Mouse (Mus musculus) intestine, embryonic 16.5 days (tissue): ENCODE measurements around the gene Lclat1. TPM values are rescaled to one million over a fixed set of nuclear protein-coding genes. Genes with fewer than 3 reads are reported as not detected.

Experiments used
- ATAC-seq: fragments of 200-750 bp; cut with Nextera tagmentation; 2 replicates; pipeline ENCODE4 v1.8.0; 2017; ENCODE audit warnings: moderate TSS enrichment, moderate library complexity
- H3K27ac ChIP-seq: fragments of 300-500 bp; sonication (generic); 2 replicates; pipeline ENCODE4 v1.5.1; 2014; ENCODE audit warnings: mild to moderate bottlenecking, low read length
- H3K27me3 ChIP-seq: fragments of 300-500 bp; sonication (generic); replicated peaks from 2 replicates; pipeline ENCODE4 v1.6.1; 2014; ENCODE audit warnings: low read length, control low read depth, mixed read lengths; ENCODE audit not compliant: control insufficient read depth, insufficient read depth
- H3K36me3 ChIP-seq: fragments of 300-500 bp; sonication (generic); 2 replicates; pipeline ENCODE4 v1.6.1; 2014; ENCODE audit warnings: low read length, control low read depth; ENCODE audit not compliant: control insufficient read depth, insufficient read depth
- H3K4me1 ChIP-seq: fragments of 300-500 bp; sonication (generic); 2 replicates; pipeline ENCODE4 v1.6.1; 2014; ENCODE audit warnings: low read length, control low read depth, mixed read lengths; ENCODE audit not compliant: control insufficient read depth, insufficient read depth
- H3K4me2 ChIP-seq: fragments of 300-500 bp; sonication (generic); 2 replicates; pipeline ENCODE4 v1.6.1; 2014; ENCODE audit warnings: low read depth, low read length, control low read depth
- H3K4me3 ChIP-seq: fragments of 300-500 bp; sonication (generic); 2 replicates; pipeline ENCODE4 v1.5.1; 2014; ENCODE audit warnings: mild to moderate bottlenecking, low read length
- H3K9ac ChIP-seq: fragments of 300-500 bp; sonication (generic); 2 replicates; pipeline ENCODE4 v1.6.1; 2014; ENCODE audit warnings: low read depth, low read length
- H3K9me3 ChIP-seq: fragments of 300-500 bp; sonication (generic); 2 replicates; pipeline ENCODE4 v1.6.1; 2016; ENCODE audit warnings: low read length, control low read depth; ENCODE audit not compliant: control insufficient read depth
- whole genome bisulfite sequencing: fragments of 180-500 bp; shearing (Covaris S2); extraction: QIAGEN DNeasy Blood & Tissue Kit; methylation state at CpG from one replicate; pipeline ENCODE4 v1.1.7; 2014; 5-methylcytosine and 5-hydroxymethylcytosine counted together
- polyA plus RNA-seq: library from polyadenylated mRNA; unstranded; fragments of >200 nt; fragmentation: Nextera tagmentation; extraction: Ambion mirVana; gene quantifications from 2 replicates; pipeline ENCODE4 v1.2.1, GENCODE M21; 2015

The Lclat1 gene
- polyA plus RNA-seq, 1 experiment from 2014 or later = 31.6 TPM

- Histone ChIP-seq H3K9ac (no peak overlapping the region), H3K4me1 (0 out of 2 replicates have a peak, but pooled peaks cover 3% of the 10 kb centered on the region), H3K36me3 (no peaks in the 10 kb centered on the region), H3K27ac (no peak overlapping the region), H3K4me3 (no peak overlapping the region), H3K27me3 (no peaks in the 10 kb centered on the region), H3K4me2 (no peak overlapping the region), H3K9me3 (no peaks in the 10 kb centered on the region)
- ATAC-seq = no peak
- 92% methylated on average over 4 of the region's 4 CpGs for WGBS
These were observed 69.3 kb downstream of the Lclat1 start for GRCm38 (mm10) chr17:73177079-73177478.

- Histone ChIP-seq H3K9ac (no peak overlapping the region), H3K4me2 (no peak overlapping the region), H3K27me3 (no peaks in the 10 kb centered on the region), H3K27ac (no peak overlapping the region), H3K4me1 (no peaks in the 10 kb centered on the region; the same call in 1 of the 2 replicates), H3K9me3 (no peaks in the 10 kb centered on the region), H3K4me3 (no peak overlapping the region), H3K36me3 (no peaks in the 10 kb centered on the region)
- WGBS = 74% methylated on average over 5 of the region's 5 CpGs
- peak; percentile 59 for ATAC-seq
These were observed 79.1 kb downstream of the Lclat1 start for GRCm38 (mm10) chr17:73186929-73187328.

GRCm38 (mm10) chr17:73194146-73194545 is 86.4 kb downstream of the Lclat1 start:
- H3K27me3 ChIP-seq = no peaks in the 10 kb centered on the region
- no peaks in the 10 kb centered on the region for H3K9me3 ChIP-seq
- no peak overlapping the region for H3K4me3 ChIP-seq
- H3K27ac ChIP-seq = no peak overlapping the region
- no peak overlapping the region for H3K9ac ChIP-seq
- no peaks in the 10 kb centered on the region for H3K36me3 ChIP-seq
- no peak overlapping the region for H3K4me2 ChIP-seq
- no peaks in the 10 kb centered on the region; the same call in 1 of the 2 replicates for H3K4me1 ChIP-seq
- WGBS = 86% methylated on average over 6 of the region's 6 CpGs
- ATAC-seq = 0 out of 2 replicates have a peak, but pooled peaks have one; percentile 36

GRCm38 (mm10) chr17:73194575-73194974 is 86.8 kb downstream of the Lclat1 start:
- no peak overlapping the region for H3K4me3 ChIP-seq
- H3K9me3 ChIP-seq = no peaks in the 10 kb centered on the region
- no peak for ATAC-seq
- H3K9ac ChIP-seq = no peak overlapping the region
- 93% methylated on average over 6 of the region's 6 CpGs for WGBS
- H3K27ac ChIP-seq = no peak overlapping the region
- H3K4me2 ChIP-seq = no peak overlapping the region
- H3K36me3 ChIP-seq = no peaks in the 10 kb centered on the region
- no peaks in the 10 kb centered on the region for H3K27me3 ChIP-seq
- H3K4me1 ChIP-seq = no peaks in the 10 kb centered on the region; the same call in 1 of the 2 replicates

- Histone ChIP-seq H3K4me1 (no peaks in the 10 kb centered on the region), H3K4me2 (no peak overlapping the region), H3K36me3 (no peaks in the 10 kb centered on the region), H3K27ac (no peak overlapping the region), H3K9ac (no peak overlapping the region), H3K27me3 (no peaks in the 10 kb centered on the region), H3K9me3 (no peaks in the 10 kb centered on the region), H3K4me3 (no peak overlapping the region)
- no peak for ATAC-seq
- WGBS = 79% methylated on average over 2 of the region's 2 CpGs
These were observed 87.4 kb downstream of the Lclat1 start for GRCm38 (mm10) chr17:73195074-73195723.

GRCm38 (mm10) chr17:73196139-73196538 is 88.4 kb downstream of the Lclat1 start:
- no peak for ATAC-seq
- WGBS = 84% methylated on average over 1 of the region's 1 CpGs
- Histone ChIP-seq H3K4me3 (no peak overlapping the region), H3K4me1 (no peaks in the 10 kb centered on the region), H3K27ac (no peak overlapping the region), H3K4me2 (no peak overlapping the region), H3K36me3 (no peaks in the 10 kb centered on the region), H3K9ac (no peak overlapping the region), H3K27me3 (no peaks in the 10 kb centered on the region), H3K9me3 (no peaks in the 10 kb centered on the region)

- 70% methylated on average over 1 of the region's 1 CpGs for WGBS
- H3K9ac ChIP-seq = no peak overlapping the region
- no peak for ATAC-seq
- H3K4me3 ChIP-seq = no peak overlapping the region
- H3K9me3 ChIP-seq = peaks cover 2% of the 10 kb centered on the region
- no peak overlapping the region for H3K27ac ChIP-seq
- H3K4me1 ChIP-seq = no peaks in the 10 kb centered on the region
- peaks cover 1% of the 10 kb centered on the region; the same call in 1 of the 2 replicates for H3K36me3 ChIP-seq
- no peaks in the 10 kb centered on the region for H3K27me3 ChIP-seq
- no peak overlapping the region for H3K4me2 ChIP-seq
These were observed 89.9 kb downstream of the Lclat1 start for GRCm38 (mm10) chr17:73197724-73198123.

GRCm38 (mm10) chr17:73199387-73199786 is 91.6 kb downstream of the Lclat1 start:
- Histone ChIP-seq H3K27ac (no peak overlapping the region), H3K27me3 (no peaks in the 10 kb centered on the region), H3K4me3 (no peak overlapping the region), H3K9me3 (peaks cover 3% of the 10 kb centered on the region), H3K4me1 (no peaks in the 10 kb centered on the region), H3K9ac (no peak overlapping the region), H3K36me3 (peaks cover 3% of the 10 kb centered on the region; the same call in 1 of the 2 replicates), H3K4me2 (no peak overlapping the region)
- ATAC-seq = no peak

GRCm38 (mm10) chr17:73200380-73200779 is 92.6 kb downstream of the Lclat1 start:
- H3K4me2 ChIP-seq = no peak overlapping the region
- H3K9me3 ChIP-seq = peaks cover 3% of the 10 kb centered on the region
- H3K4me1 ChIP-seq = no peaks in the 10 kb centered on the region
- H3K36me3 ChIP-seq = peaks cover 3% of the 10 kb centered on the region; the same call in 1 of the 2 replicates
- H3K27ac ChIP-seq = no peak overlapping the region
- WGBS = 88% methylated on average over 1 of the region's 1 CpGs
- ATAC-seq = no peak
- no peak overlapping the region for H3K9ac ChIP-seq
- no peak overlapping the region for H3K4me3 ChIP-seq
- H3K27me3 ChIP-seq = no peaks in the 10 kb centered on the region
